Mouse (Mus musculus) forebrain, embryonic 10.5 days (tissue): Measurements from ENCODE around the gene Rassf1. TPM values are rescaled to one million over a fixed set of nuclear protein-coding genes. Genes with fewer than 3 reads are reported as not detected.

Experiments
- DNase-seq: peaks from one replicate; pipeline ENCODE4 v3.0.0-alpha.2; 2017; ENCODE audit warnings: low spot score; ENCODE audit errors: extremely low spot score
- H3K27ac ChIP-seq: fragments of 300-500 bp; sonication (generic); 2 replicates; pipeline ENCODE4 v1.5.1; 2016; ENCODE audit warnings: mild to moderate bottlenecking
- H3K27me3 ChIP-seq: fragments of 300-500 bp; sonication (generic); 2 replicates; pipeline ENCODE4 v1.6.1; 2016; ENCODE audit warnings: mild to moderate bottlenecking; ENCODE audit not compliant: poor library complexity, severe bottlenecking
- H3K36me3 ChIP-seq: fragments of 300-500 bp; sonication (generic); replicated peaks from 2 replicates; pipeline ENCODE4 v1.6.1; 2016; ENCODE audit warnings: mild to moderate bottlenecking, moderate library complexity
- H3K4me1 ChIP-seq: fragments of 300-500 bp; sonication (generic); 2 replicates; pipeline ENCODE4 v1.6.1; 2016
- H3K4me3 ChIP-seq: fragments of 300-500 bp; sonication (generic); 2 replicates; pipeline ENCODE4 v1.5.1; 2016; ENCODE audit warnings: mild to moderate bottlenecking, moderate library complexity
- H3K9me3 ChIP-seq: fragments of 300-500 bp; sonication (generic); 2 replicates; pipeline ENCODE4 v1.6.1; 2016; ENCODE audit warnings: mild to moderate bottlenecking, moderate library complexity
- WGBS: fragments of 180-500 bp; shearing (Covaris S2); methylation state at CpG from one replicate; pipeline ENCODE4 v1.1.7; 2016; 5-methylcytosine and 5-hydroxymethylcytosine counted together
- polyA plus RNA-seq: library from polyadenylated mRNA; unstranded; fragments of >200 nt; fragmentation: Nextera tagmentation; extraction: Ambion mirVana; gene quantifications from 2 replicates; pipeline ENCODE4 v1.2.1, GENCODE M21; 2016

Rassf1 gene
- polyA plus RNA-seq, 1 experiment from 2014 or later: 59.6 TPM

- Histone ChIP-seq H3K36me3 (peaks cover 50% of the 10 kb centered on the region), H3K4me1 (peaks cover 53% of the 10 kb centered on the region), H3K27me3 (peaks cover 5% of the 10 kb centered on the region), H3K4me3 (peak overlapping the region; percentile 70), H3K27ac (peak overlapping the region; percentile 87; the same call in 1 of the 2 replicates), H3K9me3 (no peaks in the 10 kb centered on the region)
- WGBS: 52% methylated on average over 8 of the region's 8 CpGs
- DNase-seq: no peak
These were observed 8.6 kb upstream of the Rassf1 start for GRCm38 (mm10) chr9:107542721-107543120.

- Histone ChIP-seq H3K27me3 (peaks cover 11% of the 10 kb centered on the region), H3K4me1 (peaks cover 59% of the 10 kb centered on the region), H3K27ac (no peak overlapping the region), H3K9me3 (no peaks in the 10 kb centered on the region), H3K4me3 (peak overlapping the region; percentile 70; the same call in 1 of the 2 replicates), H3K36me3 (peaks cover 44% of the 10 kb centered on the region)
- DNase-seq: no peak
- 87% methylated on average over 11 of the region's 11 CpGs for WGBS
These were observed 8.1 kb upstream of the Rassf1 start for GRCm38 (mm10) chr9:107543299-107543698.

- WGBS: 94% methylated on average over 17 of the region's 17 CpGs
- Histone ChIP-seq H3K4me1 (peaks cover 59% of the 10 kb centered on the region), H3K27me3 (peaks cover 20% of the 10 kb centered on the region), H3K36me3 (peaks cover 35% of the 10 kb centered on the region), H3K9me3 (no peaks in the 10 kb centered on the region), H3K4me3 (no peak overlapping the region; the same call in 1 of the 2 replicates), H3K27ac (no peak overlapping the region)
- DNase-seq: no peak
These were observed 7.1 kb upstream of the Rassf1 start for GRCm38 (mm10) chr9:107544196-107544700.

- Histone ChIP-seq H3K9me3 (no peaks in the 10 kb centered on the region), H3K4me3 (no peak overlapping the region), H3K36me3 (peaks cover 30% of the 10 kb centered on the region), H3K4me1 (peaks cover 61% of the 10 kb centered on the region), H3K27me3 (peaks cover 25% of the 10 kb centered on the region), H3K27ac (no peak overlapping the region)
- DNase-seq: no peak
- 96% methylated on average over 12 of the region's 12 CpGs for WGBS
These were observed 6.6 kb upstream of the Rassf1 start for GRCm38 (mm10) chr9:107544729-107545128.

- Histone ChIP-seq H3K9me3 (no peaks in the 10 kb centered on the region), H3K27ac (no peak overlapping the region), H3K4me3 (peak overlapping the region; percentile 16; the same call in 1 of the 2 replicates), H3K4me1 (peaks cover 63% of the 10 kb centered on the region), H3K27me3 (peaks cover 30% of the 10 kb centered on the region), H3K36me3 (peaks cover 25% of the 10 kb centered on the region)
- WGBS: 85% methylated on average over 10 of the region's 10 CpGs
- no peak for DNase-seq
These were observed 6.2 kb upstream of the Rassf1 start for GRCm38 (mm10) chr9:107545199-107545598.

GRCm38 (mm10) chr9:107545602-107546001, 5.8 kb upstream of the Rassf1 start:
- 5% methylated on average over 3 of the region's 3 CpGs for WGBS
- peaks cover 34% of the 10 kb centered on the region for H3K27me3 ChIP-seq
- peaks cover 23% of the 10 kb centered on the region for H3K36me3 ChIP-seq
- peak overlapping the region; percentile 16; the same call in 1 of the 2 replicates for H3K4me3 ChIP-seq
- peaks cover 63% of the 10 kb centered on the region for H3K4me1 ChIP-seq
- no peak overlapping the region for H3K27ac ChIP-seq
- DNase-seq: peak; percentile 77
- no peaks in the 10 kb centered on the region for H3K9me3 ChIP-seq

- peak; percentile 91 for DNase-seq
- Histone ChIP-seq H3K36me3 (peaks cover 23% of the 10 kb centered on the region), H3K4me3 (peak within 1 kb of the TSS; percentile 42), H3K27ac (peak within 1 kb of the TSS; percentile 59), H3K4me1 (peaks cover 66% of the 10 kb centered on the region), H3K27me3 (peaks cover 48% of the 10 kb centered on the region), H3K9me3 (no peaks in the 10 kb centered on the region)
- 5% methylated on average over 20 of the region's 20 CpGs for WGBS
These were observed 4.3 kb upstream of the Rassf1 start, which contains the start of gene Zmynd10 for GRCm38 (mm10) chr9:107547026-107547425. TSS of gene Zmynd10 (plus strand) at chr9:107547298.

GRCm38 (mm10) chr9:107547957-107548356, 3.4 kb upstream of the Rassf1 start:
- WGBS: 79% methylated on average over 5 of the region's 5 CpGs
- H3K4me1 ChIP-seq: peaks cover 66% of the 10 kb centered on the region
- no peak overlapping the region for H3K4me3 ChIP-seq
- peaks cover 58% of the 10 kb centered on the region for H3K27me3 ChIP-seq
- H3K27ac ChIP-seq: 0 out of 2 replicates have a peak overlapping the region, but pooled peaks have one; percentile 35
- DNase-seq: no peak
- H3K9me3 ChIP-seq: no peaks in the 10 kb centered on the region
- peaks cover 23% of the 10 kb centered on the region for H3K36me3 ChIP-seq

- Histone ChIP-seq H3K4me3 (no peak overlapping the region), H3K9me3 (no peaks in the 10 kb centered on the region), H3K36me3 (peaks cover 16% of the 10 kb centered on the region), H3K27ac (peak overlapping the region; percentile 9; the same call in 1 of the 2 replicates), H3K4me1 (peaks cover 70% of the 10 kb centered on the region), H3K27me3 (peaks cover 61% of the 10 kb centered on the region)
- 90% methylated on average over 10 of the region's 10 CpGs for WGBS
- no peak for DNase-seq
These were observed 2.5 kb upstream of the Rassf1 start for GRCm38 (mm10) chr9:107548820-107549219.

GRCm38 (mm10) chr9:107549297-107550074, 1.9 kb upstream of the Rassf1 start:
- 89% methylated on average over 20 of the region's 20 CpGs for WGBS
- Histone ChIP-seq H3K36me3 (peaks cover 10% of the 10 kb centered on the region), H3K27me3 (peaks cover 61% of the 10 kb centered on the region), H3K4me3 (no peak overlapping the region), H3K27ac (peak overlapping the region; percentile 9; the same call in 1 of the 2 replicates), H3K9me3 (no peaks in the 10 kb centered on the region), H3K4me1 (peaks cover 74% of the 10 kb centered on the region)
- no peak for DNase-seq

GRCm38 (mm10) chr9:107550491-107551116, 751 bp upstream of the Rassf1 start:
- peaks cover 61% of the 10 kb centered on the region for H3K27me3 ChIP-seq
- peak overlapping the region; percentile 88 for H3K27ac ChIP-seq
- peaks cover 85% of the 10 kb centered on the region for H3K4me1 ChIP-seq
- peak overlapping the region; percentile 88 for H3K4me3 ChIP-seq
- DNase-seq: peak; percentile 41
- no peaks in the 10 kb centered on the region for H3K36me3 ChIP-seq
- H3K9me3 ChIP-seq: no peaks in the 10 kb centered on the region
- WGBS: 21% methylated on average over 23 of the region's 23 CpGs

GRCm38 (mm10) chr9:107551890-107552355, 568 bp downstream of the Rassf1 start:
- peak overlapping the region; percentile 88 for H3K27ac ChIP-seq
- H3K36me3 ChIP-seq: peaks cover 10% of the 10 kb centered on the region
- H3K9me3 ChIP-seq: no peaks in the 10 kb centered on the region
- H3K4me1 ChIP-seq: peaks cover 85% of the 10 kb centered on the region
- DNase-seq: no peak
- H3K27me3 ChIP-seq: peaks cover 61% of the 10 kb centered on the region
- WGBS: 2% methylated on average over 8 of the region's 8 CpGs
- peak overlapping the region; percentile 88 for H3K4me3 ChIP-seq
